Mouse (Mus musculus) adrenal gland, postnatal 14 days (tissue): ENCODE measurements around the gene Aunip. TPM values are rescaled to one million over a fixed set of nuclear protein-coding genes. Genes with fewer than 3 reads are reported as not detected.

ENCODE experiments used
- DNase-seq: peaks from one replicate; pipeline ENCODE4 v3.0.0; 2021; ENCODE audit warnings: mixed read lengths
- total RNA-seq: library from RNA; stranded (reverse); gene quantifications from 2 replicates; pipeline ENCODE4 v1.2.3, GENCODE M21; 2021

The Aunip gene
- total RNA-seq, 1 experiment from 2014 or later, result 3.0 TPM

DNA sequence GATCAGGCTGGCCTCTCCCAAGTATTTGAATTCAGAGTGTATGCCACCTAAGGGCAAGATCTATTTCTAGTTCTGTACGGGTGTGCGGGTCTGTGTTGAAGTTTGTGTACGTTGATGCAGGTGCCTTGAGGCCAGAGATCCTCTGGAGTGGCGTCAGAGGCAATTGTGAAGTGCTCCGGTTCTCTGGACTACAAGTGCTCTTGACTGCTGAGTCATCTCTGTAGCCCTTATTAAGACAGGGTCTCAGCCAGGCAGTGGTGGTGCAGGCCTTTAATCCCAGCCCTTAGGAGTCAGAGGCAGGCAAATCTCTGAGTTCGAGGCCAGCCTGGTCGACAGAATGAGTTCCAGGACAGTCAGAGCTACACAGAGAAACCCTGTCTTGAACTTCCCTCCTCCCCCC lies 4.8 kb downstream of the Aunip start:
- no peak for DNase-seq

GRCm38 (mm10) chr4:134516981-134517380 lies 6.2 kb downstream of the Aunip start:
- DNase-seq, result peak; percentile 76

- DNase-seq, result no peak
These were observed 6.9 kb downstream of the Aunip start for GRCm38 (mm10) chr4:134517719-134518118.

DNA sequence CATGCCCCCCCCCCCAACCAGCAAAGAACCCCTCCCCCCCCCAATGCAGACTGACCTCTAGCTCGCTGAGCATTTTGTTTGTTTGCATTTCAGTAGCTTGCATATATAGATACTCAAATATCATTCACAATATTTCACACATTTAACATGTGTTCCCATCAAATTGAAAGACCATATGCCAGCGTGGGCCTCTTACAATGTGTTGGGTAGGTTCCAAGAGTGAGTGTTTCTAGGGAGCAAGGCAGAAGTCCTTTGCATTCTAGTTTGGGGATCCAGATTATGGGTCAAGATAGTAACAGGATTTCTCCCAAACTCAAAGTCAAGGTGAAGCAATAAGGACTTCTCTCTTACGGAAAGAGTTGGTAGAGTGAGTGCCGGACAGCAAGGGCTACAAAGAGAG lies 7.7 kb downstream of the Aunip start:
- no peak for DNase-seq

- DNase-seq, result no peak
These were observed 8.5 kb downstream of the Aunip start for GRCm38 (mm10) chr4:134519281-134519680.

DNA sequence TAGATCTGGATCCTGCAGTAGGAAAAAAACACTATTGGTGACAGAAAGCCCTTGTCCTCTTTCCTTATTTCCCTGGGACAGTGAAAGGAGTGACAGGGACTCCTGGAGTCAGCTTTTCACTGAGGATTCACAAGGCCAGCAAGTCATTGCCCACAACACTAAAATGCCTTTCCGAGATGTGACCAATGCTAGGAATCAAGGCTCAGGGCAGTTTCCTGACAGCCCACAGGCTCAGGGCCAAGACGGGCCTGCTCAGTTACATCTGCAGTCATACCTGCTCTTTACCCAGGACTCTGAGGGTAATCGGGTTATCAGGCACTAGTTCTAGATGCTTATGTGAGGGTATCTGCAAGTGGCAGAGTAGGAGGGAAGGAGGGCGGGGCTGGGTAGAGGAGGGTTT lies 12.6 kb downstream of the Aunip start:
- peak; percentile 42 for DNase-seq

- DNase-seq, result no peak
These were observed 15.0 kb downstream of the Aunip start for GRCm38 (mm10) chr4:134525806-134526205.

DNA sequence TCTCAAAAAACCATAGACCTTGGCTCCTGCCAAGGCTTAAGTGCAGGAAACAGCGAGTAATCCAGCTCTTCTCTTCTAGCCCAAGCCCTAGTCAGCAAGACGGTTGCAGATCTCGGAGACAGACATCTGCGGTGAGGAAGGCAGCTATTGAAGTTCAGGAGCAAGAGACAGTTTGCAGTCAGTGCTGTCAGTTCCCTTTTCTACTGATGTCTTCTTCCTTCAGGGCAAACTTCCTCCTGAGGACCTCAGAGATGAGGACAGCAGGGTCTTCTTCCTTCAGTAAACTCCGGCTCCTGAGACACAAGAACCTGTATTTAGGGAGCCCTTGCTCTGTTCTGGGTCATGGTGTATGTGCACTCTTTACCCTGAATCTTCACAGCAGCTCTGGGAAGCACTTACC lies 15.4 kb downstream of the Aunip start:
- no peak for DNase-seq

DNA sequence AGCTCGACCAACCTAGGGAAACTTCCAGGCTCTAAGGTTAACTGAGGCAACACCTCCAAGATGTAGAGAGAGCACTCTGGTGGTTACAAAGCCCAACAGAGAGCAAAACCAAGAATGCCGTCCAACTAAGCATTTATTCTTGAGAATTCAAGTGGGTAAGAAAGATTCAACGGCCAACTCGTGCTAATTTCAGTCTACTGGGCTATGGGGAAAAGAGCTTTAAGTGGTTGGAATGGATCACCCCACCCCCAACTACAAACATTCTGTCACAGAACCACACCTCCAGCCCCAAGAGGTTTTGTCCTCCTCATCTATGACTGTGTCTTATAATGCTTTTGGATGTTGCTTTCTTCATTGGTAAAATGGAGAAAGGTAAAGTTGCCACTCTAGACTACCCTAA lies 22.1 kb downstream of the Aunip start:
- DNase-seq, result no peak

DNA sequence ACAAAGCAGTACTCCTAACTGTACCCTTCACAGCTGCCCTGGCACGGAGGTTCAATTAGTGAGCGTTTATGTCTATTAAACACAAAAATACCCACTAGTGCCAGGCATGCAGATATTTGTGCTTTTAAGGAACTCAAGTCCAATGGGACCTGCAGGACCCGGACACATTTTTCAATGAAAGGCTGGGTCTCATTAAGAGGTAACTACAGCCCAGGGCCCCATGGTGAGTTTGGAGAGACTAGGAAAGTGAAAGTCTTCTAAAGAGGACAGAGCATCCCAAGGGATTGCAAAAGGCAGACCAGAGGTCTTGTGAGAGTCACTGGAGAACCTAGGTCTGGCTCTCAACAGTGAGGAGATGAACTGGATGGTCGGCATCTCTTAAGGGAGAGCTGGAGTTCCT lies 22.6 kb downstream of the Aunip start:
- DNase-seq, result no peak

DNA sequence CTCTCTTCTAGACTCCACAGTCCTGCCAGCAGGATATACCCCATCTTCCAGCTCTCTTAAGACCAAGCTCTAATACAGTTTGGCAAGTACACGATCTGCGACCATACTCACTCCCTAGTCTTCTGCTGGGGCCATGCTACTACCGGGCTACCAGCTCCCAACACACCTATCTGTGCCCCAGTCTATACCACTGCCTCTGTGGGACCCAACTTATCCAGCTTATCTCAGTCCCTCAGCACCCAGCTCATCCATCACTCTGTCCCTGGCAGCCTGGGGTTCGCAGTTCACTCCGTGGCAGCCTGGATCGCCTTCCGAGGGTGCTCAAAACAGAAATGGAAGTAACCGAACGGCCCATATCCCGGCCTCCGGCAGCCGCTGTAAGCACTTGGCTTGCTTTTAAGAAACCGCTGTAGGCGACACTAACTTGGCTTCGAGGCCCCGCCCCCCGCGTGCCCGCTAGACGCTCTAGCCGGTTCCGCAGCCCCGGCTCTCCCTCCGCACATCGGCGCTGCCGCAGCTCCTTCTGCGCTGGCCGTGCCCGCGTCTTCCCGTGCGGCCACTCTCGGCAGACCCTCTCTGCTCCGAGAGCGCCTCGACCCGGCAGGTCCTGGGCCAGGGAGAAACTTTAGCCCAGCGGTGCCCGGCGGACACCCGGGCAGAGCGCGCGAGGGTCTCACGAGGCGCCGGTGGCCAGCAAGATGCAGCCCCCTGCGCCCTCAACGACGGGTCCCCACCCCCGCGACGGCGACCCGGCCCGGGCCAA lies 23.5 kb downstream of the Aunip start:
- peak; percentile 87 for DNase-seq

- peak; percentile 99 for DNase-seq
These were observed 24.4 kb downstream of the Aunip start, which contains the start of gene Mtfr1l for GRCm38 (mm10) chr4:134534932-134535786. TSS of gene Mtfr1l (minus strand) at chr4:134535387.

- peak; percentile 77 for DNase-seq
These were observed 25.0 kb downstream of the Aunip start for GRCm38 (mm10) chr4:134535787-134536151.

GRCm38 (mm10) chr4:134538997-134539580 lies 28.3 kb downstream of the Aunip start:
- no peak for DNase-seq

- no peak for DNase-seq
These were observed 31.9 kb downstream of the Aunip start for GRCm38 (mm10) chr4:134542726-134543125.

- peak; percentile 97 for DNase-seq
These were observed 32.5 kb downstream of the Aunip start for GRCm38 (mm10) chr4:134543261-134543660.

DNA sequence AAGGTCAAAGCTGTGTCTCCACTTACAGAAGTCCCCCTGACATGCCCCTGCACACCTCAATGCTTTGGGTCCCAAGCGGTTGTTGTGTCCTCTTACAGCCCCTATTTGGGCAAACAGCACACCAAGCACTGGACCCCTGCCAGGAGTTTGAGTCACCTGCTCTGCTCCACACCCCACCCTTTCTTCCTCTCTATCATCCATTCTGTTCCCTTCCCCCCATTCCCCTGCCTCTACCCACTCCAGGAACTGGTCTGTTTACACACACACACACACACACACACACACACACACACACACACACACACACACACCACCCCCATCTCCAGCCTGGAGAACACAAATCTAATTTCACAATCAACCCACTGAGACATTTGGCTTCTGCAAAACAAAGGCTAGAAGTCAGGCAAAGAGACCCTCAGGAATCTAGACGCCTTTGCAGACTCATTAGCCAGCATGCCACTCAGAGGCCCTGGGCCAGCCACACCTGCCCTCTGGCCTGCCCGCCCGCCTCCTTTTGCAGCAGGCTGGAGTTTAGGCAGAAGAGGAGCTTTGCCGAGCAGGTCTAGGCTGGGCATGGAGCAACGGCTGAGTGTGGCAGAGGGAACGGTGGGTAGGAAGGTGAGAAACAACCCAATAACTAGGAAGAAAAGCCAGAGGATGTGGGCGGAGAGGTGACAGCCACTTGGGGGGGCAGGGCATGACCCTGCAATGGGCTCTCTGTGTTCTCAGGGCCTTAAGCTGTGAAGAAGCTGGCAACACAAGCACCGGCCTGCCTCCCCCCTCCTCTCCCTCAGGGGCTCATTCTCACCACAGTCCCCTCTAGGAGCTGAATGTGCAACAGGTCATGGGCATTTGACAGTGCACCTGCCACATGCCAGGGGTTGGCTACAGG lies 36.3 kb downstream of the Aunip start:
- DNase-seq, result peak; percentile 58

GRCm38 (mm10) chr4:134548169-134548938 lies 37.6 kb downstream of the Aunip start:
- no peak for DNase-seq

- no peak for DNase-seq
These were observed 39.1 kb downstream of the Aunip start for GRCm38 (mm10) chr4:134549899-134550298.

DNA sequence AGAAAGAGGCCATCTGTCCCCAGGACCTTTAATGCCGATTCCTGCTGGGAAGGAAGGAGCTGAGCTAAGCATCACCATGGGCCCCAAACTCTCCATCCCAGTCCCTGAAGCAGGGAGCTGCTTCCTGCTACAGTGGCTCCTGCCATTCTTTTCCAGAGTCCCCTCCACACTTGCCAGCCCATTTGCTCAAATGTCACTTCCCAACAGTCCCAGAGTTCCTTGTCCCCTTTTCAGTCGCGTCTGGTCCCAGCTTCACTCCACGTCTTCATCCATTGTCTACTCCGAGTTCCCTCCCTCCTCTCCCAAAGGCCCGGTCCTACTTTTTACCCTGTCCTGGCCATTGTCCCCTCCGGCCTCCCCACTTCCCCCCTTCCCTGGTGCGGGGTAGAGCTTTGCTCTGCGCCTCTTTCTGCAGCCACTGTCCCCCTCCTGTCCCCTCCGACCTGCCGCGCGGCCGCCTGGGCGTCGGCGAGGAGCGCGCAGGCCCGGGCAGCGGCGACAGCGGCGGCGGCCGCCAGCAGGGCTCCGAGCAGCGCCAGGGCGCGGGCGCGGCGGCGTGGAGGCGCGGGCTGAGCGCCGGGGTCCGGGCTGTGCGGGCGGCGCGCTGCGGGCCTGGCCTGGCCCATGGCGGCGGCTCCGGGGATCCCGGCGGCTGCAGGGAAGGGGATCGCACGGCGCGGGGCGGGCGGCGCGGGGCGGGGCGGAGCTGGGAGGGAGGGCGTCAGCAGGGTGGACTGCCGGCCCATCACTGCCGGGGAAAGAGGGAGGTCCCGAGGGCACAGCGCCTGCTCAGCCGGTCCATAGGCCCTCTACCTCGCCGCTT lies 40.9 kb downstream of the Aunip start, which contains the start of gene Selenon:
TSS of gene Selenon (minus strand) at position 673 of the 823 bp plus-strand sequence.
- DNase-seq, result peak; percentile 87
